Mouse (Mus musculus): ENCODE data around the gene Il17re.

- no peak for TF ChIP-seq CTCF (IDR thresholded peaks at IDR 0.05)
- no peak for TF ChIP-seq EP300 (IDR thresholded peaks at IDR 0.05)
These were observed 28.3 kb upstream of the Il17re start for GRCm38 (mm10) chr6:113429965-113430364.
